ENCODE assay signal across 8 mouse cellular contexts in genomic region chr14:31251626-31252025, GRCm38 (mm10). TPM values are rescaled to one million over a fixed set of nuclear protein-coding genes. Genes with fewer than 3 reads are reported as not detected.
A peak's percentile ranks its signal among the peaks of the same experiment; 100 is the strongest.
DNase-seq lines count a peak whose midpoint lies in the region; ATAC-seq and TF ChIP-seq lines count a peak whose summit lies in the region.

No protein-coding gene starts in this region.

- H3K9me3 ChIP-seq in embryonic facial prominence, embryonic 13.5 days, result no peaks in the 10 kb centered on the region
- H3K9me3 ChIP-seq in intestine, embryonic 15.5 days, result no peaks in the 10 kb centered on the region
- no peaks in the 10 kb centered on the region for H3K9me3 ChIP-seq in neural tube, embryonic 12.5 days

- H3K27ac ChIP-seq in liver, adult 2 months (replicated peaks; ENCODE audit: insufficient read depth, low read depth, low read length), result peak overlapping the region; percentile 67
- peak overlapping the region; percentile 76 for H3K27ac ChIP-seq in embryonic facial prominence, embryonic 13.5 days
- peak overlapping the region; percentile 57 for H3K27ac ChIP-seq in intestine, embryonic 15.5 days
- 0 out of 2 replicates have a peak overlapping the region, but pooled peaks have one; percentile 82 for H3K27ac ChIP-seq in neural tube, embryonic 12.5 days

- no peak for TF ChIP-seq CTCF in liver, adult 2 months (IDR thresholded peaks at IDR 0.05; ENCODE audit: low read depth, low read length)

- 1% methylated on average over 18 of the region's 18 CpGs for WGBS in liver, adult 2 months
- under 1% methylated on average over 18 of the region's 18 CpGs for WGBS in embryonic facial prominence, embryonic 13.5 days
- WGBS in intestine, embryonic 15.5 days, result under 1% methylated on average over 18 of the region's 18 CpGs
- 2% methylated on average over 18 of the region's 18 CpGs for WGBS in neural tube, embryonic 12.5 days

- H3K4me1 ChIP-seq in liver, adult 2 months (ENCODE audit: control insufficient read depth, insufficient read depth, low read length), result peaks cover 3% of the 10 kb centered on the region; the same call in 1 of the 2 replicates
- H3K4me1 ChIP-seq in embryonic facial prominence, embryonic 13.5 days, result peaks cover 16% of the 10 kb centered on the region
- H3K4me1 ChIP-seq in intestine, embryonic 15.5 days (replicated peaks), result peaks cover 12% of the 10 kb centered on the region
- peaks cover 20% of the 10 kb centered on the region for H3K4me1 ChIP-seq in neural tube, embryonic 12.5 days

- peak; percentile 25 for DNase-seq in liver, adult 2 months (ENCODE audit: extremely low read depth, low read depth, low spot score)
- DNase-seq in liver, result no peak
- DNase-seq in thymus, postnatal 0 days (ENCODE audit: low spot score), result no peak
- no peak for DNase-seq in cerebellum, adult 9-10 months
- no peak for DNase-seq in cerebellum, adult 11-12 months

- H3K4me3 ChIP-seq in liver, adult 2 months (ENCODE audit: insufficient read depth, low read depth, low read length), result peak overlapping the region; percentile 78
- H3K4me3 ChIP-seq in embryonic facial prominence, embryonic 13.5 days, result peak overlapping the region; percentile 97
- peak overlapping the region; percentile 88 for H3K4me3 ChIP-seq in intestine, embryonic 15.5 days (replicated peaks)
- peak overlapping the region; percentile 95 for H3K4me3 ChIP-seq in neural tube, embryonic 12.5 days

- no peak for TF ChIP-seq POLR2A in liver, adult 2 months (IDR thresholded peaks at IDR 0.05; ENCODE audit: extremely low read depth, insufficient read depth, low read length)

- peaks cover 21% of the 10 kb centered on the region for H3K36me3 ChIP-seq in liver, adult 2 months (ENCODE audit: control insufficient read depth, insufficient read depth, low read length)
- H3K36me3 ChIP-seq in embryonic facial prominence, embryonic 13.5 days, result peaks cover 38% of the 10 kb centered on the region
- H3K36me3 ChIP-seq in intestine, embryonic 15.5 days, result peaks cover 30% of the 10 kb centered on the region
- peaks cover 35% of the 10 kb centered on the region for H3K36me3 ChIP-seq in neural tube, embryonic 12.5 days

- H3K79me2 ChIP-seq in liver, adult 2 months (ENCODE audit: control insufficient read depth, insufficient read depth, low read length), result peaks cover 5% of the 10 kb centered on the region; the same call in 1 of the 2 replicates

- ATAC-seq in embryonic facial prominence, embryonic 13.5 days (ENCODE audit: insufficient number of reproducible peaks, insufficient read depth, low FRiP score, low TSS enrichment, low read depth), result no peak
- ATAC-seq in intestine, embryonic 15.5 days, result no peak; the same call in 1 of the 2 replicates
- no peak for ATAC-seq in neural tube, embryonic 12.5 days (ENCODE audit: low FRiP score, low read depth)

- peak overlapping the region; percentile 92 for H3K9ac ChIP-seq in liver, adult 2 months (ENCODE audit: low read depth, low read length)
- peak overlapping the region; percentile 97 for H3K9ac ChIP-seq in embryonic facial prominence, embryonic 13.5 days
- H3K9ac ChIP-seq in intestine, embryonic 15.5 days, result peak overlapping the region; percentile 98
- H3K9ac ChIP-seq in neural tube, embryonic 12.5 days, result peak overlapping the region; percentile 96

- no peaks in the 10 kb centered on the region for H3K27me3 ChIP-seq in liver, adult 2 months (ENCODE audit: control insufficient read depth, insufficient read depth, low read length)
- no peaks in the 10 kb centered on the region for H3K27me3 ChIP-seq in embryonic facial prominence, embryonic 13.5 days
- no peaks in the 10 kb centered on the region for H3K27me3 ChIP-seq in intestine, embryonic 15.5 days (replicated peaks)
- H3K27me3 ChIP-seq in neural tube, embryonic 12.5 days (replicated peaks), result no peaks in the 10 kb centered on the region

- peak overlapping the region; percentile 83 for H3K4me2 ChIP-seq in embryonic facial prominence, embryonic 13.5 days
- H3K4me2 ChIP-seq in intestine, embryonic 15.5 days (replicated peaks), result peak overlapping the region; percentile 74
- peak overlapping the region; percentile 89 for H3K4me2 ChIP-seq in neural tube, embryonic 12.5 days (replicated peaks)

RNA-seq across cellular contexts. Expression of gene Bap1, which starts 0.4 kb away (rescaled TPM):
- 16.1 and 16.4 TPM in 2 replicates for total RNA-seq in liver, adult 2 months (2014; rRNA removed)
- 24.5 and 26.7 TPM in 2 replicates for polyA plus RNA-seq in liver, adult 2 months (2012; rRNA removed)
- polyA plus RNA-seq in embryonic facial prominence, embryonic 13.5 days (2015; fragmentation: Nextera tagmentation; extraction: Ambion mirVana), result 90.3 and 93.1 TPM in 2 replicates
- polyA plus RNA-seq in intestine, embryonic 15.5 days (2015; fragmentation: Nextera tagmentation; extraction: Ambion mirVana), result 64.0 and 65.3 TPM in 2 replicates
- polyA plus RNA-seq in neural tube, embryonic 12.5 days (2016; fragmentation: Nextera tagmentation; extraction: Ambion mirVana), result 108 and 121 TPM in 2 replicates
- polyA plus RNA-seq in thymus, postnatal 0 days (2015; fragmentation: Nextera tagmentation; extraction: Ambion mirVana), result 63.0 and 66.5 TPM in 2 replicates

RNA-seq across cellular contexts. Expression of gene Phf7, which starts 0.5 kb away (rescaled TPM):
- 6.9 and 9.0 TPM in 2 replicates for total RNA-seq in liver, adult 2 months (2014; rRNA removed)
- 4.4 and 4.5 TPM in 2 replicates for polyA plus RNA-seq in liver, adult 2 months (2012; rRNA removed)
- 12.4 and 14.3 TPM in 2 replicates for polyA plus RNA-seq in embryonic facial prominence, embryonic 13.5 days (2015; fragmentation: Nextera tagmentation; extraction: Ambion mirVana)
- polyA plus RNA-seq in intestine, embryonic 15.5 days (2015; fragmentation: Nextera tagmentation; extraction: Ambion mirVana), result 10.6 and 11.9 TPM in 2 replicates
- polyA plus RNA-seq in neural tube, embryonic 12.5 days (2016; fragmentation: Nextera tagmentation; extraction: Ambion mirVana), result 12.4 and 13.9 TPM in 2 replicates
- polyA plus RNA-seq in thymus, postnatal 0 days (2015; fragmentation: Nextera tagmentation; extraction: Ambion mirVana), result 18.6 and 21.5 TPM in 2 replicates

RNA-seq across cellular contexts. Expression of gene Sema3g, which starts 34.0 kb away (rescaled TPM):
- under 0.01 and 0.27 TPM in 2 replicates for total RNA-seq in liver, adult 2 months (2014; rRNA removed)
- polyA plus RNA-seq in liver, adult 2 months (2012; rRNA removed), result 0.05 and 0.19 TPM in 2 replicates
- 1.2 and 1.3 TPM in 2 replicates for polyA plus RNA-seq in embryonic facial prominence, embryonic 13.5 days (2015; fragmentation: Nextera tagmentation; extraction: Ambion mirVana)
- 0.91 and 0.96 TPM in 2 replicates for polyA plus RNA-seq in intestine, embryonic 15.5 days (2015; fragmentation: Nextera tagmentation; extraction: Ambion mirVana)
- 1.6 and 1.9 TPM in 2 replicates for polyA plus RNA-seq in neural tube, embryonic 12.5 days (2016; fragmentation: Nextera tagmentation; extraction: Ambion mirVana)
- 0.27 and 0.30 TPM in 2 replicates for polyA plus RNA-seq in thymus, postnatal 0 days (2015; fragmentation: Nextera tagmentation; extraction: Ambion mirVana)

RNA-seq across cellular contexts. Expression of gene Nisch, which starts 34.9 kb away (rescaled TPM):
- total RNA-seq in liver, adult 2 months (2014; rRNA removed), result 66.7 and 83.0 TPM in 2 replicates
- 107 and 152 TPM in 2 replicates for polyA plus RNA-seq in liver, adult 2 months (2012; rRNA removed)
- 415 and 428 TPM in 2 replicates for polyA plus RNA-seq in embryonic facial prominence, embryonic 13.5 days (2015; fragmentation: Nextera tagmentation; extraction: Ambion mirVana)
- polyA plus RNA-seq in intestine, embryonic 15.5 days (2015; fragmentation: Nextera tagmentation; extraction: Ambion mirVana), result 280 and 297 TPM in 2 replicates
- polyA plus RNA-seq in neural tube, embryonic 12.5 days (2016; fragmentation: Nextera tagmentation; extraction: Ambion mirVana), result 419 and 436 TPM in 2 replicates
- 116 and 144 TPM in 2 replicates for polyA plus RNA-seq in thymus, postnatal 0 days (2015; fragmentation: Nextera tagmentation; extraction: Ambion mirVana)

RNA-seq across cellular contexts. Expression of gene Tnnc1, which starts 43.5 kb away (rescaled TPM):
- 0.27 and 0.83 TPM in 2 replicates for total RNA-seq in liver, adult 2 months (2014; rRNA removed)
- 0.32 TPM in 1 of 2 replicates, not detected in the other for polyA plus RNA-seq in liver, adult 2 months (2012; rRNA removed)
- polyA plus RNA-seq in embryonic facial prominence, embryonic 13.5 days (2015; fragmentation: Nextera tagmentation; extraction: Ambion mirVana), result 34.6 and 38.8 TPM in 2 replicates
- 3.3 and 6.4 TPM in 2 replicates for polyA plus RNA-seq in intestine, embryonic 15.5 days (2015; fragmentation: Nextera tagmentation; extraction: Ambion mirVana)
- polyA plus RNA-seq in neural tube, embryonic 12.5 days (2016; fragmentation: Nextera tagmentation; extraction: Ambion mirVana), result 44.2 and 62.0 TPM in 2 replicates
- polyA plus RNA-seq in thymus, postnatal 0 days (2015; fragmentation: Nextera tagmentation; extraction: Ambion mirVana), result 5.0 and 5.7 TPM in 2 replicates
